Mouse (Mus musculus): ENCODE data around the gene Adam15. TPM values are rescaled to one million over a fixed set of nuclear protein-coding genes. Genes with fewer than 3 reads are reported as not detected.

Gene Adam15
- total and polyA plus RNA-seq, 2 experiments from 2014 or later = 82.2 to 99.0 TPM

- no peaks in the 10 kb centered on the region for H3K27me3 ChIP-seq (ENCODE audit: control insufficient read depth, insufficient read depth, low read length)
- ATAC-seq (ENCODE audit: insufficient read depth, low read depth) (peak; percentile 77), DNase-seq (ENCODE audit: low spot score) (peak; percentile 68)
- H3K9me3 ChIP-seq (replicated peaks; ENCODE audit: control insufficient read depth, low read length) = no peaks in the 10 kb centered on the region
- no peaks in the 10 kb centered on the region for H3K36me3 ChIP-seq (replicated peaks; ENCODE audit: control insufficient read depth, insufficient read depth, low read length)
- no peak overlapping the region for H3K9ac ChIP-seq (replicated peaks; ENCODE audit: low read depth, low read length)
- TF ChIP-seq CTCF (IDR thresholded peaks at IDR 0.05; ENCODE audit: low read depth) (peak; percentile 93), EP300 (IDR thresholded peaks at IDR 0.05; ENCODE audit: low read depth) (no peak)
- H3K4me2 ChIP-seq (ENCODE audit: low read depth, low read length) = no peak overlapping the region
- no peak overlapping the region for H3K27ac ChIP-seq (ENCODE audit: low read depth)
- WGBS = 2% methylated on average over 9 of the region's 9 CpGs
- H3K4me1 ChIP-seq (ENCODE audit: control insufficient read depth, insufficient read depth) = no peaks in the 10 kb centered on the region
- H3K4me3 ChIP-seq (ENCODE audit: low read depth, low read length) = no peak overlapping the region
These were observed 41.7 kb downstream of the Adam15 start for GRCm38 (mm10) chr3:89308089-89308488.

- Histone ChIP-seq H3K4me1 (ENCODE audit: control insufficient read depth, insufficient read depth) (no peaks in the 10 kb centered on the region), H3K4me2 (ENCODE audit: low read depth, low read length) (no peak overlapping the region), H3K9ac (replicated peaks; ENCODE audit: low read depth, low read length) (no peak overlapping the region), H3K36me3 (replicated peaks; ENCODE audit: control insufficient read depth, insufficient read depth, low read length) (no peaks in the 10 kb centered on the region), H3K27me3 (ENCODE audit: control insufficient read depth, insufficient read depth, low read length) (no peaks in the 10 kb centered on the region), H3K27ac (ENCODE audit: low read depth) (no peak overlapping the region), H3K4me3 (ENCODE audit: low read depth, low read length) (no peak overlapping the region), H3K9me3 (replicated peaks; ENCODE audit: control insufficient read depth, low read length) (no peaks in the 10 kb centered on the region)
- no peak for TF ChIP-seq CTCF (IDR thresholded peaks at IDR 0.05; ENCODE audit: low read depth)
- no peak for TF ChIP-seq EP300 (IDR thresholded peaks at IDR 0.05; ENCODE audit: low read depth)
- ATAC-seq (ENCODE audit: insufficient read depth, low read depth) = no peak
- 79% methylated on average over 8 of the region's 8 CpGs for WGBS
- no peak for DNase-seq (ENCODE audit: low spot score)
These were observed 44.1 kb downstream of the Adam15 start for GRCm38 (mm10) chr3:89305551-89306325.

GRCm38 (mm10) chr3:89305105-89305504 is 44.7 kb downstream of the Adam15 start:
- H3K4me2 ChIP-seq (ENCODE audit: low read depth, low read length) = no peak overlapping the region
- TF ChIP-seq CTCF (IDR thresholded peaks at IDR 0.05; ENCODE audit: low read depth) (no peak), EP300 (IDR thresholded peaks at IDR 0.05; ENCODE audit: low read depth) (no peak)
- H3K9me3 ChIP-seq (replicated peaks; ENCODE audit: control insufficient read depth, low read length) = no peaks in the 10 kb centered on the region
- ATAC-seq (ENCODE audit: insufficient read depth, low read depth) (no peak), DNase-seq (ENCODE audit: low spot score) (no peak)
- H3K27ac ChIP-seq (ENCODE audit: low read depth) = no peak overlapping the region
- H3K4me1 ChIP-seq (ENCODE audit: control insufficient read depth, insufficient read depth) = no peaks in the 10 kb centered on the region
- no peaks in the 10 kb centered on the region for H3K27me3 ChIP-seq (ENCODE audit: control insufficient read depth, insufficient read depth, low read length)
- no peak overlapping the region for H3K9ac ChIP-seq (replicated peaks; ENCODE audit: low read depth, low read length)
- no peaks in the 10 kb centered on the region for H3K36me3 ChIP-seq (replicated peaks; ENCODE audit: control insufficient read depth, insufficient read depth, low read length)
- H3K4me3 ChIP-seq (ENCODE audit: low read depth, low read length) = no peak overlapping the region
- WGBS = 68% methylated on average over 4 of the region's 4 CpGs

- Histone ChIP-seq H3K9me3 (replicated peaks; ENCODE audit: control insufficient read depth, low read length) (no peaks in the 10 kb centered on the region), H3K4me1 (ENCODE audit: control insufficient read depth, insufficient read depth) (peaks cover 6% of the 10 kb centered on the region; the same call in 1 of the 2 replicates), H3K27ac (ENCODE audit: low read depth) (no peak overlapping the region), H3K27me3 (ENCODE audit: control insufficient read depth, insufficient read depth, low read length) (no peaks in the 10 kb centered on the region), H3K36me3 (replicated peaks; ENCODE audit: control insufficient read depth, insufficient read depth, low read length) (no peaks in the 10 kb centered on the region), H3K9ac (replicated peaks; ENCODE audit: low read depth, low read length) (no peak overlapping the region), H3K4me3 (ENCODE audit: low read depth, low read length) (no peak overlapping the region), H3K4me2 (ENCODE audit: low read depth, low read length) (no peak overlapping the region)
- TF ChIP-seq EP300 (IDR thresholded peaks at IDR 0.05; ENCODE audit: low read depth) = no peak
- 57% methylated on average over 6 of the region's 6 CpGs for WGBS
- DNase-seq (ENCODE audit: low spot score) (no peak), ATAC-seq (ENCODE audit: insufficient read depth, low read depth) (no peak)
These were observed 45.4 kb downstream of the Adam15 start for GRCm38 (mm10) chr3:89304440-89304839.

GRCm38 (mm10) chr3:89300514-89300913 is 49.3 kb downstream of the Adam15 start:
- H3K4me2 ChIP-seq (ENCODE audit: low read depth, low read length) = no peak overlapping the region
- 63% methylated on average over 2 of the region's 2 CpGs for WGBS

More at GRCm38 (mm10) chr3:89300514-89300913, 49.3 kb downstream of the Adam15 start:
- Histone ChIP-seq H3K27me3 (ENCODE audit: control insufficient read depth, insufficient read depth, low read length) (no peaks in the 10 kb centered on the region), H3K4me3 (ENCODE audit: low read depth, low read length) (no peak overlapping the region), H3K9me3 (replicated peaks; ENCODE audit: control insufficient read depth, low read length) (no peaks in the 10 kb centered on the region), H3K27ac (ENCODE audit: low read depth) (no peak overlapping the region), H3K9ac (replicated peaks; ENCODE audit: low read depth, low read length) (no peak overlapping the region), H3K36me3 (replicated peaks; ENCODE audit: control insufficient read depth, insufficient read depth, low read length) (no peaks in the 10 kb centered on the region), H3K4me1 (ENCODE audit: control insufficient read depth, insufficient read depth) (peaks cover 6% of the 10 kb centered on the region; the same call in 1 of the 2 replicates)
- TF ChIP-seq CTCF (IDR thresholded peaks at IDR 0.05; ENCODE audit: low read depth) = peak; percentile 18; the same call in 1 of the 2 replicates
- TF ChIP-seq EP300 (IDR thresholded peaks at IDR 0.05; ENCODE audit: low read depth) = no peak
- no peak for DNase-seq (ENCODE audit: low spot score)
- ATAC-seq (ENCODE audit: insufficient read depth, low read depth) = no peak
